ENCODE assay signal across 12 mouse cellular contexts in the genomic region with DNA sequence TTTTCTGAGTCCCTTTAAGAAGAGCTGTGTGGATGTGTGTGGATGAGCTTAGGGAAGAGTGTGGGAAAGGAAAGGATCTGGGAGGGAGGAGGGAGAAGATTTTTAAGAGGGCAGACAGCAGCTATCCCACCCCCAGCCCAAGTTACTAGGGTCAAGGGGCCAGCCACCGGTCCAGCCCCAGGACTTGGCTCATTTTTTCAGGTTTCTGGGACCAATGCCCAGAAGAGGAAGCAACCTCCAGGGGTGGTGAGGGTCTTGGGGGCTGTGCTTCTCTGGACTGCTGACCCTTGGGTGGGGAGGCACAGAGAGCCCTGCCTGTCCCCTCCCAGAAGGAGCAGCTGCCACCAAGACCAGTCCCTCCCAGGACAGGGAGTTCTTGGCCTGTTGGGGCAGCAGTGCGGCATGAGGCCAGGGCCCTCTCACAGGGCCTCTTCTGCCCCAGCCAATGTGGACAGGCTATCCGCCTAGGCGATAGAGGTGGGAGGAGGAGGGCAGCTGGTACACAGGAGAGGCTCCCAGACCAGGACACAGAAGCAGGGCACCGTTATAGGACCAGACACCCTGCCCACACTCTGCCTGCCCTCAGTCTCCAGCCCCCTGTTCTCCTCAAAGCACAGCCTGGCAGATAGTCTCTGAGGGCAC. TPM values are rescaled to one million over a fixed set of nuclear protein-coding genes. Genes with fewer than 3 reads are reported as not detected.
DNase-seq lines count a peak whose midpoint lies in the region.
"Had no signal": no experiment of that assay in that cellular context is flagged by ENCODE, and none has a peak within 500 bp of the region (broad histone marks: within the 10 kb centered on the region; RNA-seq: fewer than 3 reads in every experiment).

No protein-coding gene starts in this region.

- DNase-seq in cerebellum, adult 11-12 months = peak; percentile 23
- no peak for DNase-seq in cerebellum, adult 11 months
- peak; percentile 13 for DNase-seq in testis, postnatal 14 days (ENCODE audit: low spot score)
- DNase-seq in testis, postnatal 10 days (ENCODE audit: low spot score) = no peak
- peak; percentile 63 for DNase-seq in heart, postnatal 4 days
- DNase-seq in right cerebral cortex, adult 2 months (ENCODE audit: low spot score in 2 of 2) = no peak
- no peak for DNase-seq in frontal cortex, adult 2 months (ENCODE audit: extremely low spot score in 1 of 2, low spot score in 1 of 2)
- DNase-seq in thymus, postnatal 10 days (ENCODE audit: low spot score in 2 of 2) = no peak

RNA-seq across cellular contexts. Expression of gene Alx4, which starts 22.9 kb away (rescaled TPM):
- under 1 TPM; 0.09 to 0.21 TPM for total RNA-seq in heart, postnatal 4 days (2021)
- polyA plus RNA-seq in frontal cortex, adult 2 months (2012; rRNA removed) = 3.3 and 3.4 TPM in 2 replicates
- polyA plus RNA-seq: intestine, postnatal 0 days; stomach, embryonic 14.5 days had no signal

RNA-seq across cellular contexts. Expression of gene Gm10803, which starts 59.0 kb away (rescaled TPM):
- not detected for total RNA-seq in heart, postnatal 4 days (2021)
- not detected in 2 replicates for polyA plus RNA-seq in frontal cortex, adult 2 months (2012; rRNA removed)
- polyA plus RNA-seq: intestine, postnatal 0 days; liver, embryonic 15.5 days; neural tube, embryonic 12.5 days; stomach, embryonic 14.5 days had no signal

Comparison
In these comparisons a context has a peak if more than half of its experiments do, and no peak if none do; other contexts are left out.
1. DNase-seq: peak in cerebellum, adult 11-12 months (single experiment), testis, postnatal 14 days (single experiment) and heart, postnatal 4 days (single experiment); none in cerebellum, adult 11 months (single experiment), testis, postnatal 10 days (single experiment), right cerebral cortex, adult 2 months (0 of 2), frontal cortex, adult 2 months (0 of 2) and thymus, postnatal 10 days (0 of 2).